Mouse (Mus musculus): ENCODE measurements around the gene Nup153. TPM values are rescaled to one million over a fixed set of nuclear protein-coding genes. Genes with fewer than 3 reads are reported as not detected.
A peak's percentile ranks its signal among the peaks of the same experiment; 100 is the strongest.

Nup153 gene
- total RNA-seq, 2 experiments from 2014 or later = 36.9 to 37.9 TPM

GRCm38 (mm10) chr13:46682921-46683320 is 44.8 kb downstream of the Nup153 start:
- intact Hi-C loops (cut with DNase I) = no loop called here
- DNase-seq = peak; percentile 16 to 32

- intact Hi-C loops (cut with DNase I) = no loop called here
- DNase-seq = no peak
Observed at GRCm38 (mm10) chr13:46677721-46678120, 50.0 kb downstream of the Nup153 start.

- intact Hi-C loops (cut with DNase I) = loop anchor here (5.0 kb wide), 1 partner anchor 53 kb away; the partner anchor contains the start of gene Nup153
- DNase-seq = peak in 1 of 2 experiments; percentile 16
Observed at GRCm38 (mm10) chr13:46674601-46675000, 53.1 kb downstream of the Nup153 start.

DNA sequence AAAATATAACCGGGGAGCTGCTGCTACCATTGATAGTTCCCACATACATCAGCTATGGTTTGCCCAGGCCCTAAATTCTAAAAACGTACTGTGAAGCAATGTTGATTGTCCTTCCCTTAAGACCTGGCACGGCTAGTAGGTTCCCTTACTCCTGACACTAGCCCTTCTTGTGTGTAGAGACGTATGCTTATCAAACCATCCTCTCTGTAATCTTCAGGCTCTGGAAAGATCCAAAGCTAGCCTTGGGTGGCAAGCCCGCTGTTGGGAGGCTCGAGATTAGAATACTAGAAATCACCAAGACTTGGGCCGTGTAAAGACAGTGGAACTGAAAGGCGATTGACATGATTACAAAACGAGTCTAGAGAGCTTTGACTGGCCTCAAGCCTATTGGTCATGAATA is 57.2 kb downstream of the Nup153 start:
- no peak for DNase-seq
- intact Hi-C loops (cut with DNase I) = loop anchor here (5.0 kb wide), 1 partner anchor 57 kb away; the partner anchor contains the start of gene Nup153

GRCm38 (mm10) chr13:46669620-46670271 is 58.0 kb downstream of the Nup153 start:
- intact Hi-C loops (cut with DNase I) = loop anchor here (5.0 kb wide), 1 partner anchor 58 kb away; the partner anchor contains the start of gene Nup153
- peak; percentile 25 to 39 for DNase-seq

GRCm38 (mm10) chr13:46669048-46669619 is 58.6 kb downstream of the Nup153 start, which contains the start of gene Fam8a1:
TSS of gene Fam8a1 (plus strand) at chr13:46669522.
- intact Hi-C loops (cut with DNase I) = no loop called here
- DNase-seq = peak; percentile 95

GRCm38 (mm10) chr13:46663461-46663964 is 64.2 kb downstream of the Nup153 start:
- peak in 1 of 2 experiments; percentile 24 for DNase-seq
- intact Hi-C loops (cut with DNase I) = loop anchor here (1.0 to 5.0 kb wide), 2 partner anchors 236 to 353 kb away; no protein-coding TSS in a partner anchor

- intact Hi-C loops (cut with DNase I) = no loop called here
Observed at GRCm38 (mm10) chr13:46659211-46659610, 68.5 kb downstream of the Nup153 start.

DNA sequence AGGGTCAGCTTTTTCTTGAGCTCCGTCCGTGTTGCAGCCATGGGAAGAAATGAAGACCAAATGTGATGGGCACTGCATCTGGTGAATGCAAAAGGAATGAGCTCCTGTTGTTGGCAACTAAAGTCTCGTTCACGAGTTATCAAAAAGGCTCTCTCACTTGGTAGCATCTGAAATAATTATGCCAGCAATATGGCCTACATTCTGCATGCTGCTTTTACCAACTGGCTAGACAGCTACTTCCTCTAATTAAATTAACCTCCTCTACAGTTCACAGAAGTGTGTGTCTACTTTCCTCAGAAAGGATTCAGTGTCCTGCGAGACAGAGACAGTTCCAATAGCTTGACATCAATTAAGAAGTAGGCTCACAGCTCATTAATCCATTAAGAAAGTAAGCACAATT is 73.2 kb downstream of the Nup153 start:
- intact Hi-C loops (cut with DNase I) = no loop called here
- no peak for DNase-seq

More at GRCm38 (mm10) chr13:46659211-46659610, 68.5 kb downstream of the Nup153 start:
- DNase-seq = no peak

DNA sequence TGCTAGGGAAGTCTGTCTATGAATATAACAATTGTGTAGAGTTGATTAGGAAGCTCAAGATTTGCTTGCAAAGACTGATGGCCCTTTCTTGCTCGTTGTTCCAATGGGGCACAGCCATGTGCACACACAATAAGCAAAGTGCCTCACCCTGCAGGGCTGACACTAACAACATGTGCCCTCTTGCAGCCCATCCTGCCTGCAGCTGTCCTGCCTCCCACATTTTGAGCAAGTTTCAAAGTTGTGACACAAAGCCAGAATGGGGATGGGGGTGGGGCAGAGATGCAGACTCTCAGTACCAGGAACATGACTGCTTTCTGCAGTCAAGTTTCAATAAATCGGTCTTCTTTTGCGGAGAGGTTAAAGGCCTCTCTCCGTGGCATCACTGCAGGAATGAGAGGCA is 74.1 kb downstream of the Nup153 start:
- DNase-seq = no peak
- intact Hi-C loops (cut with DNase I) = no loop called here

DNA sequence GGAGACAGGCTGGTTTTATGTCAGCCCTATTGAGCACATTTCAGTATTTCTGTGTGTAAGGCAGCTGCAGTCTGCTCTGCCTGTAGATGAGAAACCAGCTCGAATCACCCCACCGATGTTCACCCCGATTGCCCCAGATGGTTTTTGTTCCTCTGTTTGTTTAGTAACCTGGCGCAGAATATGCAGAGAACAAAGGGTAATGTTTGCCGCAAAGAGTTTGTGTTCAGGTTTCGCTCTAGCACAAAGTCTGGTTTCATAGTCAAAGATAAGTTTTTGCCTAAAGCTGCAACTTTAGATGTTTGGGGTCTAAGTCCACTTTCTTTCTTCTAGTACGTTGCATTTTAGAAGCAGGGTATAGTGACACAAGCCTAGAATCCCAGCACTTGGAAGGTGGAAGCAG is 75.1 kb downstream of the Nup153 start:
- intact Hi-C loops (cut with DNase I) = no loop called here

GRCm38 (mm10) chr13:46651853-46652252 is 75.9 kb downstream of the Nup153 start:
- no peak for DNase-seq

More for the DNA sequence above, 75.1 kb downstream of the Nup153 start:
- DNase-seq = no peak

GRCm38 (mm10) chr13:46645476-46645875 is 82.3 kb downstream of the Nup153 start:
- DNase-seq = no peak
- intact Hi-C loops (cut with DNase I) = no loop called here

More at GRCm38 (mm10) chr13:46651853-46652252, 75.9 kb downstream of the Nup153 start:
- intact Hi-C loops (cut with DNase I) = no loop called here

- intact Hi-C loops (cut with DNase I) = no loop called here
- DNase-seq = no peak
Observed at GRCm38 (mm10) chr13:46644175-46644574, 83.6 kb downstream of the Nup153 start.

DNA sequence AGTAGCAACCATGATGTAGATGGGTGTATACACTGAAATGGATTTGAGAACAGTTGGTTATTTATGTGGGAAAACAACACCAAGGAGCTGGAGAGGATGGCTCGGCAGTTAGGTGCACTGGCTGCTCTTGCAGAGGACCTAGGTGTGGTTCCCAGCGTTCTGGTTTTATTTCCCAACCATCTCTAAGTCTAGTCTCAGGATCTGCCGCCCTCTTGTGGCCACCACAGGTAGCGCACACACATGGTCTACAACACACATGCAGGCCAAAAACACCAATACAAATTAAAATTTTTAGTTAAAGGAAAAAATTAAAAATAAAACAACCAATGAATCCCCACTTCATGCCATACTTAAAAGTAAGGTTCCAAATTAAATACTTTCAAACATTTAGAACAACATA is 85.4 kb downstream of the Nup153 start:
- no peak for DNase-seq
- intact Hi-C loops (cut with DNase I) = no loop called here

- DNase-seq = no peak
- intact Hi-C loops (cut with DNase I) = no loop called here
Observed at GRCm38 (mm10) chr13:46640608-46641468, 86.9 kb downstream of the Nup153 start.

DNA sequence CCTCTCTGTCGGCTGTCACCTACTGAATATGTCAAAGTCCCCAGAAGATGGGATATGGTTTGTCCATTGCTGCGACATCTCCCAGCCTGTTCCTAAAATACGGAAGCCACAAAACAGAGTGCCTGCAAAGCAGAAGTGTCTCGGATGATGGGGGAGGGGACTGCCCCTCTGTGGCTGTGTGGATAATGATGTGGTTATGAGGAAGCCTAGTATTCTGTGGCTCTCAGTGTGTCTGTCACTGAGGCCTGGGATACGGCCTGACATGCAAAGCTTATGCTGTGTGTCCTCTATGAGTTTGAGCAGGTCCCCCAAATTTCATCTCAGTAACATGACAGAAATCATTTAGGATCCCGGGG is 93.6 kb downstream of the Nup153 start:
- DNase-seq = no peak
- intact Hi-C loops (cut with DNase I) = no loop called here

DNA sequence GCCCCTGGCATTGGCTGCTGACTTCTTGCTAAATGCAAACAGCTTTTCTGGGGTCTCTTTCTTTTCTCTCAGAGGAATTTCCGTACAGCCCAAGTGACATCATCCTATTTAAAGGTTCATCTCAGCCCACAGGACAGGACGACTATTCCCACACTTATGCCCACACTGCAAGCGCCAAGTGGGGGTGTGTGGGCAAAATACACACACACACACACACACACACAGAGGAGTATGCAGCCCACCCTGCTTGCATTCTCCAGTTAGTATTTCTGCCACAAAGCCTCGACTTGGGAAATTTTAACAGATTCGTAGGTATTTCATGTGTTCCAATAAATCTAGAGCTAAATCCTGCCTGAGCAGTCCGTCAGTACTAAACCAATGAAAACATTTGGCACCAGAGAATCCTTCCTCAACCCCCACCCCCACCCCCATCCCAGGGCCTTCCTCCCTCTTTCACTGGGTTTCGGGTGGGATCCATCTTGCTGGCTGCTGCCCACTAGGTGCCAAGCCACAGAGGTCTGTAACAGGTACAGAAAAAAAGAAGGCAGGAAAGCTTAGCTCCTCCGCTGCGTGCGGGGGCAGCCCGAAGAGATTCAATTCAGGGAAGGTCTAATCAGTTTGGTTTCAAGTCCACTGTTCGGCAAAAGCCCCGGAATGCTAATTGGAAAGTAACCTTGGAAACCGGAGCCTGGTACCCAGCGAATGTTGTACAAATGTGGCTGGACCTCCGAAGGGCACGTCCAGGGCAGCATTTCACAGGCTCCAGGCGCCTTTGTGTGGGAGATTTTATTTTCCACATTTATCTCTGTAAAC is 94.2 kb downstream of the Nup153 start:
- intact Hi-C loops (cut with DNase I) = no loop called here
- no peak for DNase-seq

GRCm38 (mm10) chr13:46632796-46633195 is 94.9 kb downstream of the Nup153 start:
- intact Hi-C loops (cut with DNase I) = no loop called here
- no peak for DNase-seq

Data from heart, postnatal 14 days (tissue).